Mouse (Mus musculus) heart, embryonic 15.5 days (tissue): ENCODE measurements around the gene Elane. TPM values are rescaled to one million over a fixed set of nuclear protein-coding genes. Genes with fewer than 3 reads are reported as not detected.
A peak's percentile ranks its signal among the peaks of the same experiment; 100 is the strongest.

Source experiments
- ATAC-seq: fragments of 200-750 bp; cut with Nextera tagmentation; replicated peaks from 2 replicates; pipeline ENCODE4 v1.8.0; 2017; ENCODE audit warnings: low read depth, moderate TSS enrichment; ENCODE audit not compliant: insufficient number of reproducible peaks, insufficient read depth, low FRiP score
- H3K27ac ChIP-seq: fragments of 300-500 bp; sonication (generic); 2 replicates; pipeline ENCODE4 v1.5.1; 2015; ENCODE audit warnings: mild to moderate bottlenecking, inconsistent platforms
- H3K27me3 ChIP-seq: fragments of 300-500 bp; sonication (generic); 2 replicates; pipeline ENCODE4 v1.6.1; 2015; ENCODE audit warnings: inconsistent platforms
- H3K36me3 ChIP-seq: fragments of 300-500 bp; sonication (generic); 2 replicates; pipeline ENCODE4 v1.6.1; 2015; ENCODE audit warnings: mild to moderate bottlenecking, inconsistent platforms
- H3K4me1 ChIP-seq: fragments of 300-500 bp; sonication (generic); replicated peaks from 2 replicates; pipeline ENCODE4 v1.6.1; 2015; ENCODE audit warnings: inconsistent platforms
- H3K4me2 ChIP-seq: fragments of 300-500 bp; sonication (generic); 2 replicates; pipeline ENCODE4 v1.6.1; 2015; ENCODE audit warnings: inconsistent platforms, mild to moderate bottlenecking, moderate library complexity
- H3K4me3 ChIP-seq: fragments of 300-500 bp; sonication (generic); 2 replicates; pipeline ENCODE4 v1.5.1; 2015; ENCODE audit warnings: mild to moderate bottlenecking, inconsistent platforms
- H3K9ac ChIP-seq: fragments of 300-500 bp; sonication (generic); 2 replicates; pipeline ENCODE4 v1.6.1; 2015; ENCODE audit warnings: mild to moderate bottlenecking, inconsistent platforms
- H3K9me3 ChIP-seq: fragments of 300-500 bp; sonication (generic); replicated peaks from 2 replicates; pipeline ENCODE4 v1.6.1; 2016; ENCODE audit warnings: inconsistent platforms
- WGBS: fragments of 180-500 bp; shearing (Covaris S2); methylation state at CpG from one replicate; pipeline ENCODE4 v1.1.7; 2015; ENCODE audit warnings: mixed read lengths; 5-methylcytosine and 5-hydroxymethylcytosine counted together
- polyA plus RNA-seq: library from polyadenylated mRNA; unstranded; fragments of >200 nt; fragmentation: Nextera tagmentation; extraction: Ambion mirVana; gene quantifications from 2 replicates; pipeline ENCODE4 v1.2.1, GENCODE M21; 2015

The Elane gene
- polyA plus RNA-seq, 1 experiment from 2014 or later: 0.25 TPM

- H3K4me2 ChIP-seq: peak overlapping the region; percentile 53
- H3K9me3 ChIP-seq: no peaks in the 10 kb centered on the region
- H3K4me1 ChIP-seq: peaks cover 69% of the 10 kb centered on the region
- H3K27me3 ChIP-seq: peaks cover 63% of the 10 kb centered on the region
- no peak for ATAC-seq
- H3K36me3 ChIP-seq: no peaks in the 10 kb centered on the region
- H3K9ac ChIP-seq: 0 out of 2 replicates have a peak overlapping the region, but pooled peaks have one; percentile 10
- peak overlapping the region; percentile 33 for H3K4me3 ChIP-seq
- 8% methylated on average over 35 of the region's 35 CpGs for WGBS
- no peak overlapping the region for H3K27ac ChIP-seq
Measured at GRCm38 (mm10) chr10:79918231-79919078, 32.4 kb downstream of the Elane start.

- Histone ChIP-seq H3K4me3 (peak overlapping the region; percentile 18; the same call in 1 of the 2 replicates), H3K27ac (no peak overlapping the region), H3K4me1 (peaks cover 60% of the 10 kb centered on the region), H3K9ac (no peak overlapping the region), H3K4me2 (peak overlapping the region; percentile 40; the same call in 1 of the 2 replicates), H3K9me3 (no peaks in the 10 kb centered on the region), H3K36me3 (no peaks in the 10 kb centered on the region), H3K27me3 (peaks cover 65% of the 10 kb centered on the region)
- 9% methylated on average over 21 of the region's 21 CpGs for WGBS
- no peak for ATAC-seq
Measured at GRCm38 (mm10) chr10:79919251-79919849, 33.3 kb downstream of the Elane start.

- Histone ChIP-seq H3K27me3 (peaks cover 65% of the 10 kb centered on the region), H3K4me1 (peaks cover 54% of the 10 kb centered on the region), H3K27ac (no peak overlapping the region), H3K36me3 (no peaks in the 10 kb centered on the region), H3K4me3 (peak overlapping the region; percentile 38), H3K9ac (no peak overlapping the region), H3K4me2 (peak overlapping the region; percentile 63), H3K9me3 (no peaks in the 10 kb centered on the region)
- ATAC-seq: no peak
- 25% methylated on average over 26 of the region's 26 CpGs for WGBS
Measured at GRCm38 (mm10) chr10:79920056-79920890, 34.2 kb downstream of the Elane start.

GRCm38 (mm10) chr10:79920958-79921535 is 35.0 kb downstream of the Elane start, which contains the start of gene R3hdm4:
TSS of gene R3hdm4 (minus strand) at chr10:79921208.
- ATAC-seq: no peak
- Histone ChIP-seq H3K36me3 (no peaks in the 10 kb centered on the region), H3K4me2 (peak within 1 kb of the TSS; percentile 63), H3K27ac (no peak within 1 kb of the TSS), H3K9ac (peak within 1 kb of the TSS; percentile 23; the same call in 1 of the 2 replicates), H3K4me3 (peak within 1 kb of the TSS; percentile 38), H3K4me1 (peaks cover 55% of the 10 kb centered on the region), H3K27me3 (peaks cover 65% of the 10 kb centered on the region), H3K9me3 (no peaks in the 10 kb centered on the region)
- 5% methylated on average over 41 of the region's 41 CpGs for WGBS

- WGBS: 4% methylated on average over 34 of the region's 34 CpGs
- no peaks in the 10 kb centered on the region for H3K36me3 ChIP-seq
- no peak for ATAC-seq
- H3K4me2 ChIP-seq: peak overlapping the region; percentile 63
- H3K4me3 ChIP-seq: peak overlapping the region; percentile 38
- H3K4me1 ChIP-seq: peaks cover 57% of the 10 kb centered on the region
- H3K27me3 ChIP-seq: peaks cover 65% of the 10 kb centered on the region
- H3K9me3 ChIP-seq: no peaks in the 10 kb centered on the region
- no peak overlapping the region for H3K27ac ChIP-seq
- peak overlapping the region; percentile 23; the same call in 1 of the 2 replicates for H3K9ac ChIP-seq
Measured at GRCm38 (mm10) chr10:79921572-79921971, 35.5 kb downstream of the Elane start.

GRCm38 (mm10) chr10:79924998-79925784 is 39.1 kb downstream of the Elane start:
- Histone ChIP-seq H3K36me3 (no peaks in the 10 kb centered on the region), H3K4me2 (peak overlapping the region; percentile 80), H3K9ac (peak overlapping the region; percentile 92; the same call in 1 of the 2 replicates), H3K4me1 (peaks cover 52% of the 10 kb centered on the region), H3K27ac (peak overlapping the region; percentile 95; the same call in 1 of the 2 replicates), H3K4me3 (peak overlapping the region; percentile 83), H3K9me3 (no peaks in the 10 kb centered on the region), H3K27me3 (peaks cover 35% of the 10 kb centered on the region)
- ATAC-seq: no peak
- 11% methylated on average over 29 of the region's 29 CpGs for WGBS

- ATAC-seq: no peak
- Histone ChIP-seq H3K9ac (peak overlapping the region; percentile 92), H3K4me1 (peaks cover 47% of the 10 kb centered on the region), H3K27me3 (peaks cover 28% of the 10 kb centered on the region), H3K36me3 (peaks cover 3% of the 10 kb centered on the region; the same call in 1 of the 2 replicates), H3K4me2 (peak overlapping the region; percentile 80), H3K27ac (peak overlapping the region; percentile 95), H3K4me3 (peak overlapping the region; percentile 83), H3K9me3 (no peaks in the 10 kb centered on the region)
- 4% methylated on average over 14 of the region's 15 CpGs for WGBS
Measured at GRCm38 (mm10) chr10:79925785-79926490, 39.9 kb downstream of the Elane start.

- peaks cover 10% of the 10 kb centered on the region for H3K36me3 ChIP-seq
- H3K27ac ChIP-seq: peak within 1 kb of the TSS; percentile 95
- H3K4me3 ChIP-seq: peak within 1 kb of the TSS; percentile 83
- H3K4me1 ChIP-seq: peaks cover 43% of the 10 kb centered on the region
- H3K9me3 ChIP-seq: no peaks in the 10 kb centered on the region
- H3K9ac ChIP-seq: peak within 1 kb of the TSS; percentile 92
- ATAC-seq: peak; percentile 61
- H3K4me2 ChIP-seq: peak within 1 kb of the TSS; percentile 80
- under 1% methylated on average over 63 of the region's 63 CpGs for WGBS
- peaks cover 20% of the 10 kb centered on the region for H3K27me3 ChIP-seq
Measured at GRCm38 (mm10) chr10:79926491-79927323, 40.7 kb downstream of the Elane start, which contains the start of gene Arid3a. TSS of gene Arid3a (plus strand) at chr10:79927043.
